Mouse (Mus musculus) hindbrain, embryonic 14.5 days (tissue): ENCODE results near the gene Rps27rt. TPM values are rescaled to one million over a fixed set of nuclear protein-coding genes. Genes with fewer than 3 reads are reported as not detected.
"Not testable (repeated sequence)": the region's sequence is repeated elsewhere in the genome, so short reads cannot be mapped to it uniquely, and the experiment has no call there.

Experiments
- ATAC-seq: fragments of 200-750 bp; cut with Nextera tagmentation; 2 replicates; pipeline ENCODE4 v1.8.0; 2017; ENCODE audit warnings: moderate number of reproducible peaks, mild to moderate bottlenecking, moderate TSS enrichment, moderate library complexity; ENCODE audit not compliant: low FRiP score
- DNase-seq: peaks from one replicate; pipeline ENCODE4 v3.0.0-alpha.2; 2015; ENCODE audit warnings: low spot score
- H3K27ac ChIP-seq: fragments of 300-500 bp; sonication (generic); 2 replicates; pipeline ENCODE4 v1.5.1; 2014; ENCODE audit warnings: mild to moderate bottlenecking, moderate library complexity
- H3K27me3 ChIP-seq: fragments of 300-500 bp; sonication (generic); 2 replicates; pipeline ENCODE4 v1.6.1; 2014; ENCODE audit warnings: mild to moderate bottlenecking, low read length, mixed read lengths; ENCODE audit not compliant: control insufficient read depth, insufficient read depth
- H3K36me3 ChIP-seq: fragments of 300-500 bp; sonication (generic); replicated peaks from 2 replicates; pipeline ENCODE4 v1.6.1; 2014; ENCODE audit not compliant: control insufficient read depth, insufficient read depth
- H3K4me1 ChIP-seq: fragments of 300-500 bp; sonication (generic); replicated peaks from 2 replicates; pipeline ENCODE4 v1.6.1; 2014; ENCODE audit warnings: antibody characterized with exemption, low read length, mixed read lengths; ENCODE audit not compliant: control insufficient read depth, insufficient read depth
- H3K4me2 ChIP-seq: fragments of 300-500 bp; sonication (generic); replicated peaks from 2 replicates; pipeline ENCODE4 v1.6.1; 2014; ENCODE audit warnings: mild to moderate bottlenecking, moderate library complexity
- H3K4me3 ChIP-seq: fragments of 300-500 bp; sonication (generic); replicated peaks from 2 replicates; pipeline ENCODE4 v1.5.1; 2014; ENCODE audit warnings: mild to moderate bottlenecking, low read length
- H3K9ac ChIP-seq: fragments of 300-500 bp; sonication (generic); 2 replicates; pipeline ENCODE4 v1.6.1; 2014
- H3K9me3 ChIP-seq: fragments of 300-500 bp; sonication (generic); 2 replicates; pipeline ENCODE4 v1.6.1; 2016; ENCODE audit warnings: low read length; ENCODE audit not compliant: control insufficient read depth
- WGBS: fragments of 180-500 bp; shearing (Covaris S2); extraction: QIAGEN DNeasy Blood & Tissue Kit; methylation state at CpG from one replicate; pipeline ENCODE4 v1.1.7; 2014; 5-methylcytosine and 5-hydroxymethylcytosine counted together
- polyA plus RNA-seq: library from polyadenylated mRNA; unstranded; fragments of >200 nt; fragmentation: Nextera tagmentation; extraction: Ambion mirVana; gene quantifications from 2 replicates; pipeline ENCODE4 v1.2.1, GENCODE M21; 2014

The Rps27rt gene
- polyA plus RNA-seq, 1 experiment from 2014 or later = 298 TPM

- Histone ChIP-seq H3K27me3 (no peaks in the 10 kb centered on the region), H3K4me1 (no peaks in the 10 kb centered on the region), H3K4me3 (no peak overlapping the region), H3K9me3 (0 out of 2 replicates have a peak, but pooled peaks cover 4% of the 10 kb centered on the region), H3K4me2 (no peak overlapping the region), H3K27ac (no peak overlapping the region), H3K9ac (peak overlapping the region; percentile 24; the same call in 1 of the 2 replicates), H3K36me3 (no peaks in the 10 kb centered on the region)
- no peak for ATAC-seq
- no peak for DNase-seq
- 72% methylated on average over 6 of the region's 6 CpGs for WGBS
Measured at GRCm38 (mm10) chr9:114988610-114989327, 6.2 kb upstream of the Rps27rt start.

- DNase-seq = no peak
- no peak for ATAC-seq
- no peaks in the 10 kb centered on the region for H3K27me3 ChIP-seq
- no peak overlapping the region for H3K27ac ChIP-seq
- H3K4me1 ChIP-seq = no peaks in the 10 kb centered on the region
- H3K9ac ChIP-seq = no peak overlapping the region
- H3K36me3 ChIP-seq = no peaks in the 10 kb centered on the region
- H3K4me2 ChIP-seq = no peak overlapping the region
- H3K9me3 ChIP-seq = 0 out of 2 replicates have a peak, but pooled peaks cover 3% of the 10 kb centered on the region
- WGBS = 100% methylated on average over 3 of the region's 3 CpGs
- H3K4me3 ChIP-seq = no peak overlapping the region
Measured at GRCm38 (mm10) chr9:114988029-114988428, 5.5 kb upstream of the Rps27rt start.

GRCm38 (mm10) chr9:114986361-114986760 is 3.8 kb upstream of the Rps27rt start:
- H3K4me1 ChIP-seq = no peaks in the 10 kb centered on the region
- H3K27me3 ChIP-seq = no peaks in the 10 kb centered on the region
- no peak overlapping the region for H3K9ac ChIP-seq
- DNase-seq = no peak
- H3K4me3 ChIP-seq = no peak overlapping the region
- 82% methylated on average over 5 of the region's 5 CpGs for WGBS
- H3K27ac ChIP-seq = no peak overlapping the region
- H3K4me2 ChIP-seq = no peak overlapping the region
- H3K9me3 ChIP-seq = no peaks in the 10 kb centered on the region
- no peak for ATAC-seq
- no peaks in the 10 kb centered on the region for H3K36me3 ChIP-seq

- H3K27me3 ChIP-seq = no peaks in the 10 kb centered on the region
- no peak overlapping the region for H3K27ac ChIP-seq
- H3K9me3 ChIP-seq = no peaks in the 10 kb centered on the region
- DNase-seq (no peak), ATAC-seq (no peak)
- no peaks in the 10 kb centered on the region for H3K36me3 ChIP-seq
- 93% methylated on average over 5 of the region's 5 CpGs for whole genome bisulfite sequencing
- no peak overlapping the region for H3K4me2 ChIP-seq
- H3K4me1 ChIP-seq = no peaks in the 10 kb centered on the region
- H3K9ac ChIP-seq = no peak overlapping the region
- H3K4me3 ChIP-seq = no peak overlapping the region
Measured at GRCm38 (mm10) chr9:114985741-114986140, 3.2 kb upstream of the Rps27rt start.

GRCm38 (mm10) chr9:114979969-114980368 is 2.6 kb downstream of the Rps27rt start:
- Histone ChIP-seq H3K27ac (no peak overlapping the region), H3K4me1 (peaks cover 9% of the 10 kb centered on the region; the same call in 1 of the 2 replicates), H3K4me2 (peak overlapping the region; percentile 79), H3K4me3 (no peak overlapping the region), H3K36me3 (no peaks in the 10 kb centered on the region), H3K9me3 (no peaks in the 10 kb centered on the region), H3K27me3 (peaks cover 12% of the 10 kb centered on the region), H3K9ac (no peak overlapping the region)
- 77% methylated on average over 6 of the region's 6 CpGs for WGBS
- DNase-seq (no peak), ATAC-seq (no peak)

- peak within 1 kb of the TSS; percentile 85 for H3K27ac ChIP-seq
- WGBS = under 1% methylated on average over 60 of the region's 86 CpGs
- ATAC-seq = peak; percentile 82
- peaks cover 9% of the 10 kb centered on the region; the same call in 1 of the 2 replicates for H3K4me1 ChIP-seq
- no peaks in the 10 kb centered on the region for H3K9me3 ChIP-seq
- H3K27me3 ChIP-seq = peaks cover 12% of the 10 kb centered on the region
- no peaks in the 10 kb centered on the region for H3K36me3 ChIP-seq
- H3K4me2 ChIP-seq = peak within 1 kb of the TSS; percentile 79
- DNase-seq = peak; percentile 70
- H3K4me3 ChIP-seq = peak within 1 kb of the TSS; percentile 71
- H3K9ac ChIP-seq = peak within 1 kb of the TSS; percentile 83
Measured at GRCm38 (mm10) chr9:114978281-114979111, 4.0 kb downstream of the Rps27rt start, which contains the start of gene Osbpl10. Gene Osbpl10 (plus strand): TSS chr9:114978569.

GRCm38 (mm10) chr9:114977461-114978280 is 4.9 kb downstream of the Rps27rt start:
- peak; percentile 34 for DNase-seq
- Histone ChIP-seq H3K9ac (peak overlapping the region; percentile 83), H3K9me3 (no peaks in the 10 kb centered on the region), H3K36me3 (no peaks in the 10 kb centered on the region), H3K4me3 (peak overlapping the region; percentile 71), H3K4me1 (peaks cover 9% of the 10 kb centered on the region; the same call in 1 of the 2 replicates), H3K27ac (peak overlapping the region; percentile 85), H3K27me3 (peaks cover 12% of the 10 kb centered on the region), H3K4me2 (peak overlapping the region; percentile 79)
- ATAC-seq = peak; percentile 12; the same call in 1 of the 2 replicates
- WGBS = 8% methylated on average over 31 of the region's 31 CpGs

GRCm38 (mm10) chr9:114966286-114966685 is 16.3 kb downstream of the Rps27rt start:
- H3K4me2 ChIP-seq, H3K4me1 ChIP-seq, H3K36me3 ChIP-seq, H3K4me3 ChIP-seq, H3K9me3 ChIP-seq, H3K9ac ChIP-seq, ATAC-seq, DNase-seq, H3K27ac ChIP-seq, H3K27me3 ChIP-seq: not testable (repeated sequence)
- WGBS = 84% methylated on average over 7 of the region's 7 CpGs
